Mouse (Mus musculus): ENCODE measurements at regions not wholly inside any gene's neighbourhood (a gene's known extent, or its start where the extent isn't known, plus 50 kb on each side); places are given as distances from the start of the nearest gene placed in this dataset.
"Not testable (repeated sequence)": the region's sequence is repeated elsewhere in the genome, so short reads cannot be mapped to it uniquely, and the experiment has no call there.

DNA sequence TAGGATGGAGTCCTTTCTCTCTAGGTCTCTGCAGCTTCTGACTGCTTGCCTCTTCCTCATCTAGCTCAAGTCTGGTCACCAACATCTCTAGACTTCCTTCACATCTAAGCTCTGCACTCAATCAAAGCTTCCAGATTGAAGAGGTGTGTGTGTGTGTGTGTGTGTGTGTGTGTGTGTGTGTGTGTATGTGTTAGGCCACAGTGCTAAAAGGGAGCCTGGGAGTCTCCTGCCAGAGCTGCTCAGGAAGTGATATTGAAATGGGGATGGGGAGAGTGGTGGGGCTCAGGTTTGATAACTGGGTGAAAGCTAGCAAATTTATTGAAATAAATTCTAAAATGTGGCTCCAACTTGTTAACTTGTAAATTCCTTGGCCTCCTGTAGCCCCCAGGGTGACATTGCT, 73.3 kb downstream of the Gm31371 start:
- not testable (repeated sequence) for H3K79me2 ChIP-seq (ENCODE audit: control insufficient read depth, insufficient read depth, low read length); DNase-seq (ENCODE audit: extremely low read depth, low read depth, low spot score); H3K4me3 ChIP-seq (ENCODE audit: insufficient read depth, low read depth, low read length); H3K9ac ChIP-seq (ENCODE audit: low read depth, low read length); H3K27me3 ChIP-seq (ENCODE audit: control insufficient read depth, insufficient read depth, low read length); H3K36me3 ChIP-seq (ENCODE audit: control insufficient read depth, insufficient read depth, low read length); H3K4me1 ChIP-seq (ENCODE audit: control insufficient read depth, insufficient read depth, low read length); H3K27ac ChIP-seq (replicated peaks; ENCODE audit: insufficient read depth, low read depth, low read length)

DNA sequence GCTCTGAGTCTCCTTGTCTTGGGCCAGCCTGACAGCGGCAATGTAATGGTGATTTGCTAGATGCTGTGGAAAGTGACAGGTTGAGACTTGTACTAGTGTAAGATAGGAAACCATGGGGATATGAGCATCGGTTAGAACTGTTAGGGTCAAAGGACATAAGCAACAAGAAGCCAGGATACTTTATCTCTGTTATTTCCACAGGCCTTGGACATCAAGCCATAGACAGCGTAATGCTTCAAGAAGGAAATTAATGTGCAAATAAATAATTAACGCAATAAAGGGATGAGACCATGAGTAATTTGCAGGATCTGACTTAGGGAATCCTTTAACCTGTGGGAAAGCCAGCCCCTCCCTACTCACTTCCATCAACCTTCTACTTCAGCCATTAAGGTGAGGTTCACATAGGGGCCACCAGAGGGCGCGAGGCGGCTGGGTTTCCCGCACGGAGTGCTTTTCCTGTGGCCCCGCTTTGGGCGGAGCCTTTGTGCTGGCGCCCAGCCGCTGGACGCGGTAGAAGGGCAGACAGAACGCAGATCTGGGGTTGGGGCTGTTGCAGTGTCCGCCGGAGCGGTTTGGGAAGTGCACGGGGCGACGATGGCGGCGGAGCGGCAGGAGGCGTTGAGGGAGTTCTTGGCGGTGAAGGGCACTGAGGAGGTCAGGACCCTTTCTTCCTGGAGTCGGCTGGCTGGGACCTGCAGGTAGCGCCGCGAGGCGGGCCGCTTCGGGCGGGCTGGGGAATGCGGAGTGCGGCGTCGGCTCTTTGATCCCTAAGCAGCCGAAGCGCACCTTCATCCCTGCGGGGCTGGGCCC, 76.5 kb downstream of the Gm31371 start:
- TF ChIP-seq CTCF (IDR thresholded peaks at IDR 0.05; ENCODE audit: low read depth, low read length) (peak; percentile 87), POLR2A (IDR thresholded peaks at IDR 0.05; ENCODE audit: extremely low read depth, insufficient read depth, low read length) (peak; percentile 33; the same call in 1 of the 2 replicates)
- no peak overlapping the region; the same call in 1 of the 2 replicates for H3K27ac ChIP-seq (replicated peaks; ENCODE audit: insufficient read depth, low read depth, low read length)
- peak overlapping the region; percentile 71 for H3K4me3 ChIP-seq (ENCODE audit: insufficient read depth, low read depth, low read length)
- no peaks in the 10 kb centered on the region for H3K36me3 ChIP-seq (ENCODE audit: control insufficient read depth, insufficient read depth, low read length)
- H3K27me3 ChIP-seq (ENCODE audit: control insufficient read depth, insufficient read depth, low read length), result no peaks in the 10 kb centered on the region
- peaks cover 3% of the 10 kb centered on the region; the same call in 1 of the 2 replicates for H3K4me1 ChIP-seq (ENCODE audit: control insufficient read depth, insufficient read depth, low read length)
- H3K9ac ChIP-seq (ENCODE audit: low read depth, low read length), result peak overlapping the region; percentile 63
- peak; percentile 70 for DNase-seq (ENCODE audit: extremely low read depth, low read depth, low spot score)
- 6% methylated on average over 42 of the region's 42 CpGs for WGBS
- H3K79me2 ChIP-seq (ENCODE audit: control insufficient read depth, insufficient read depth, low read length), result peaks cover 3% of the 10 kb centered on the region; the same call in 1 of the 2 replicates

DNA sequence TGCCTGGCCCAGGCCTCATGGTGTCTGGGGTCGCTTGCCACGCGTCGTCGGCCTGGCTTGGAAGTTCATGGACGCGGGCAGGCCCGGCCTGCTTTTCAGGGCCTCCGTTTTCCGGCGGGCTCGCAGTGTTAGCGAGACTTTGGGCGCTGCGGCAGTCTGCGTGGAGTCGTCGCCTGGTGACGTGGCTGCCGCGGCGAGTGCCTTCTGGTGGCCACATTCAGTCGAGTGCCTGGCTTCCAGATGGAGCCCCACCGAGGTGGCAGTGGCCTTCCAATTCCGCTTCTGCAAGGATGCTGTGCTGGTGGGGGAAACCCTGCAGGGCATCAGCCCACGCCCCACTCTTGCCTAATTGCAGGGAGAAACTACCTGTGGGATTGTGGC, 77.1 kb downstream of the Gm31371 start:
- not testable (repeated sequence) for H3K27ac ChIP-seq (replicated peaks; ENCODE audit: insufficient read depth, low read depth, low read length); H3K4me1 ChIP-seq (ENCODE audit: control insufficient read depth, insufficient read depth, low read length); DNase-seq (ENCODE audit: extremely low read depth, low read depth, low spot score); H3K27me3 ChIP-seq (ENCODE audit: control insufficient read depth, insufficient read depth, low read length); H3K79me2 ChIP-seq (ENCODE audit: control insufficient read depth, insufficient read depth, low read length); H3K36me3 ChIP-seq (ENCODE audit: control insufficient read depth, insufficient read depth, low read length)
- WGBS, result 18% methylated on average over 26 of the region's 26 CpGs
- Histone ChIP-seq H3K4me3 (ENCODE audit: insufficient read depth, low read depth, low read length) (peak overlapping the region; percentile 71), H3K9ac (ENCODE audit: low read depth, low read length) (peak overlapping the region; percentile 63)
- peak; percentile 15; the same call in 1 of the 2 replicates for TF ChIP-seq CTCF (IDR thresholded peaks at IDR 0.05; ENCODE audit: low read depth, low read length)

DNA sequence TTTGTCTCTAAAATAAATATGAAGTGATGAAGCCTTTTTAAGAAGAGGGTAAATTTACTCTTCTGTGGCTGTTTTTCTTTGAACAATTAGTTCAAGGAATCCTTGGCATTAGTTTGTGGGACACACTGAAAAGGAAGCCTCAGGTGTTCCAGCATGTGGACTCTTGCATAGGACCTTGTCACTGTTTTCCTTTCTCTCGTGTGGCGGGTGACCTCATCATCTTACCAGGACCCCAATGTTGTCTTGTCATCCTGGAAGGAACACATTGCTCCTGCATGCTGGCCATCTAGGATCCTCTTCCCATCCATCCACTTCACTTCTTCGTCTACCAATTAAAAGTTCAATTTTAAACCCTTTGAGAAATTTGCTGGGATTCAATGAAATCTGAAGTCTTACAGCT, 104.9 kb downstream of the Gm31371 start:
- H3K36me3 ChIP-seq (ENCODE audit: control insufficient read depth, insufficient read depth, low read length); H3K4me1 ChIP-seq (ENCODE audit: control insufficient read depth, insufficient read depth, low read length); H3K27me3 ChIP-seq (ENCODE audit: control insufficient read depth, insufficient read depth, low read length); H3K79me2 ChIP-seq (ENCODE audit: control insufficient read depth, insufficient read depth, low read length); H3K4me3 ChIP-seq (ENCODE audit: insufficient read depth, low read depth, low read length); DNase-seq (ENCODE audit: extremely low read depth, low read depth, low spot score); H3K9ac ChIP-seq (ENCODE audit: low read depth, low read length); H3K27ac ChIP-seq (replicated peaks; ENCODE audit: insufficient read depth, low read depth, low read length): not testable (repeated sequence)
- WGBS, result 79% methylated on average over 3 of the region's 3 CpGs

DNA sequence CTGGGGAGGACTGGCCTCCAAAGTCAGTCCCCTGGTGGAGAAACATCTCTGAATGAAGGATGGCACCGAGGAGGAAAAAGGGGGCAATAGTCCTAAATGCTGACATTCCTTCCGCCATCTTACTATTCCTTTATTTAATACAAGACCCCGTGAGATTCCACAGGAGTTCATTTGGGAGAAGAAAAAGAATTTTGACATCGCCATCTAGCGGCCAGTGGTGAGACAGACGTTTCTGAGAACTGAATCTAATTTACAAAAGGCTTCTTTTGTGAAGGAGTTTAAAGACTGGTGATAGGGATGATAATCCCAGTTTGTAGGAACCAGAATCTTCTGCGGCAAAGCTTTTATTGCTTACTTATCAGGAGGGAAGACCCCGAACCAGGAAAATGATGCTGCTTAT, 107.8 kb downstream of the Gm31371 start:
- DNase-seq (ENCODE audit: extremely low read depth, low read depth, low spot score), result peak; percentile 13
- H3K27ac ChIP-seq (replicated peaks; ENCODE audit: insufficient read depth, low read depth, low read length); H3K4me3 ChIP-seq (ENCODE audit: insufficient read depth, low read depth, low read length); H3K79me2 ChIP-seq (ENCODE audit: control insufficient read depth, insufficient read depth, low read length); H3K36me3 ChIP-seq (ENCODE audit: control insufficient read depth, insufficient read depth, low read length); H3K4me1 ChIP-seq (ENCODE audit: control insufficient read depth, insufficient read depth, low read length); H3K27me3 ChIP-seq (ENCODE audit: control insufficient read depth, insufficient read depth, low read length); H3K9ac ChIP-seq (ENCODE audit: low read depth, low read length): not testable (repeated sequence)
- WGBS, result 55% methylated on average over 8 of the region's 8 CpGs

DNA sequence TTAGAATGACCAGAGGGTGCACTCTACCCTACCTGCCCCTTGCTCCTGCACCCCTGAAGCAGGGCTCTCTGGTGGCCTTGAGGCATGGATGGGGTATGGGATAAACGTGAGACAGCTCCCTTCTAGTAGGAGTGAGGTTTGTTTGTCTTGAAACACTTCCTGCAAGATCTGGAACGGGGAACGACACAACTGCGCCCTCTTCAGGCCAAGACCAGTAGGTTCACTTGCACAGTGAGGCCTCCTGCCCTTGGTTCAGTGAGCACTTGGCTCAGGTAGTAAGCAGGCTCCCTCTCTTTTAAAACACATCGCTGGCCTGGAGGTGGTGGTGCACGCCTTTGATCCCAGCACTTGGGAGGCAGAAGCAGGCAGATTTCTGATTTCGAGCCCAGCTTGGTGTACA, 110.1 kb downstream of the Gm31371 start:
- peak; percentile 76 for TF ChIP-seq CTCF (IDR thresholded peaks at IDR 0.05; ENCODE audit: low read depth, low read length)
- not testable (repeated sequence) for H3K36me3 ChIP-seq (ENCODE audit: control insufficient read depth, insufficient read depth, low read length); H3K27me3 ChIP-seq (ENCODE audit: control insufficient read depth, insufficient read depth, low read length); H3K4me3 ChIP-seq (ENCODE audit: insufficient read depth, low read depth, low read length); H3K4me1 ChIP-seq (ENCODE audit: control insufficient read depth, insufficient read depth, low read length); H3K79me2 ChIP-seq (ENCODE audit: control insufficient read depth, insufficient read depth, low read length); H3K27ac ChIP-seq (replicated peaks; ENCODE audit: insufficient read depth, low read depth, low read length); H3K9ac ChIP-seq (ENCODE audit: low read depth, low read length)
- WGBS, result 53% methylated on average over 7 of the region's 7 CpGs
- DNase-seq (ENCODE audit: extremely low read depth, low read depth, low spot score), result peak; percentile 58

DNA sequence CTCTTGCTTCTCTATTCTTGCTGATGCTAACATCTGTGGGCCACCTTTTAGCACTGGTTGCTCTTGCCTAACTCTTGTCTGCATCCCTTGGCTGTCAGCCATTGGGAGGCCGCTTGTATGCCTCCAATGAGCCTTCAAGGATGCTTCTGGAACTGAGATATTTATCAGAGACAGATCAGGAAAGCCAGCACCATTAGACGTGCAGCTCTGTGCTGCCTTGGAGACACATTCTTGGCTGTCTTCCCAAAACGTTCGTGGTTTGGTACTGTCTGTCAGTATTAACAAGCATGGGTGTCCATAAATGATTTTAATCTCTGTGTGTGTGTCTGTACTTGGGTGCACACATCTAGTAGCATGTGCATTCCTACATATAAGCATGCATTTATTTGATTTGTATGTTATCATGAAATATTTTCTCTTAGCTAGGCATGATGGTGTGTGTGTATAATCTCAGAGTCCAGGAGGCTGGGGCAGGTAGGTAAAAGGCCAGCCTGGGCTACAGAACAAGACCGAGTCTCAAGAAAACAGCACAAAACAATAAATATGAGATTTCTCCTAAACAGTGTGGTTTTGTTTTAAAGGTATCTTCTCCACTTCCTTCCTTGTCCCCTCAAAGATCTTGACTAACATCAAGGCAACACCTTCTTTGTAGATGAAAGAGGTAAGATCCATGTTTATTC, 111.4 kb downstream of the Gm31371 start:
- H3K4me3 ChIP-seq (ENCODE audit: insufficient read depth, low read depth, low read length); H3K36me3 ChIP-seq (ENCODE audit: control insufficient read depth, insufficient read depth, low read length); H3K4me1 ChIP-seq (ENCODE audit: control insufficient read depth, insufficient read depth, low read length); DNase-seq (ENCODE audit: extremely low read depth, low read depth, low spot score); H3K79me2 ChIP-seq (ENCODE audit: control insufficient read depth, insufficient read depth, low read length); H3K9ac ChIP-seq (ENCODE audit: low read depth, low read length); H3K27ac ChIP-seq (replicated peaks; ENCODE audit: insufficient read depth, low read depth, low read length); H3K27me3 ChIP-seq (ENCODE audit: control insufficient read depth, insufficient read depth, low read length): not testable (repeated sequence)
- WGBS, result 77% methylated on average over 5 of the region's 5 CpGs

DNA sequence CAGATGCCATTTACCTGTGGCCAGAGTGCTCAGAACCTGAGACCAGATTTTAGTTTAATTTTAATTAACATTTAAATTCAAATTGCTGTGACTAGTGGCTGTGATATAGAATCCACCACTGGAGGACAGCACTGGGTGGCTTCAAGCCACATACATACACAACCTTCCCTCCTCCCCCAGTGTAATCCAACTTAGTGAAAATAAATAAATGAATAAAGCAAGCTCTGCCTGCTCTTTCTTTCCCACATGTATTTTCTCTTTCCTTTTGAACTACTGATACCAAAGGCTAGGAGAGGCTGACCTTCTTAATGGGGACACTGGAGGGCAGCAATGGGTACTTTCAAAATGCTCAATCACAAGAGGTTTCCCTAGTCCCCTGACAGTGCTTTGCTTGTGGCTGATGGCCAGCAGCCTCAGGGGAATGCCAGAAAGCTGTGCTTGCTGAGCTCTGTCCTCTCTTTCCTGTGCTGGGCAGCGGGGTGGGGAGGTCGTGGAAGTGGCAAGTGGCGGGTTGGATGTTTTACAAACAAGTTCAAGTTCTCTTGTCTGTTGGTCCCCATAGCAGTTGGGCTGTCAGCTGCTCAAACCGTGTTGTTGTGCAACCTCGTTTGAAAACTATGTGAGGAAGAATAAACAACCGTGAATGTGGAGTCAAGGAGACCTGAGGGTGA, 112.4 kb downstream of the Gm31371 start:
- H3K9ac ChIP-seq (ENCODE audit: low read depth, low read length); H3K36me3 ChIP-seq (ENCODE audit: control insufficient read depth, insufficient read depth, low read length); H3K79me2 ChIP-seq (ENCODE audit: control insufficient read depth, insufficient read depth, low read length); H3K27me3 ChIP-seq (ENCODE audit: control insufficient read depth, insufficient read depth, low read length); H3K4me3 ChIP-seq (ENCODE audit: insufficient read depth, low read depth, low read length); H3K4me1 ChIP-seq (ENCODE audit: control insufficient read depth, insufficient read depth, low read length): not testable (repeated sequence)
- peak; percentile 89 for DNase-seq (ENCODE audit: extremely low read depth, low read depth, low spot score)
- peak overlapping the region; percentile 25; the same call in 1 of the 2 replicates for H3K27ac ChIP-seq (replicated peaks; ENCODE audit: insufficient read depth, low read depth, low read length)
- 22% methylated on average over 6 of the region's 6 CpGs for WGBS

All from liver, adult 2 months (tissue).